Mouse (Mus musculus) olfactory bulb, adult 2 months (tissue): ENCODE results near the gene Ano3. TPM values are rescaled to one million over a fixed set of nuclear protein-coding genes. Genes with fewer than 3 reads are reported as not detected.
"Not testable (repeated sequence)": the region's sequence is repeated elsewhere in the genome, so short reads cannot be mapped to it uniquely, and the experiment has no call there.

Experiments
- H3K27ac ChIP-seq: fragments of 200-500 bp; 2 replicates; pipeline ENCODE4 v1.5.1; 2012; ENCODE audit warnings: low read depth, low read length; ENCODE audit not compliant: insufficient read depth
- H3K4me1 ChIP-seq: fragments of 200-500 bp; 2 replicates; pipeline ENCODE4 v1.6.1; 2012; ENCODE audit warnings: low read length; ENCODE audit not compliant: control insufficient read depth, insufficient read depth
- H3K4me3 ChIP-seq: fragments of 200-500 bp; 2 replicates; pipeline ENCODE4 v1.5.1; 2012; ENCODE audit warnings: mild to moderate bottlenecking, low read depth, low read length, moderate library complexity; ENCODE audit not compliant: insufficient read depth
- CTCF ChIP-seq: fragments of 200-500 bp; IDR thresholded peaks from 2 replicates; pipeline ENCODE4 v1.5.1; 2012; ENCODE audit warnings: low read depth, mild to moderate bottlenecking, low read length, moderate library complexity; ENCODE audit not compliant: insufficient read depth
- POLR2A ChIP-seq: fragments of 200-500 bp; IDR thresholded peaks from 2 replicates; pipeline ENCODE4 v1.6.1; 2012; ENCODE audit warnings: mild to moderate bottlenecking, low read depth, low read length, moderate library complexity; ENCODE audit not compliant: insufficient read depth
- WGBS: fragments of 180-500 bp; shearing (Covaris S2); methylation state at CpG from one replicate; pipeline ENCODE4 v1.1.7; 2018; 5-methylcytosine and 5-hydroxymethylcytosine counted together
- polyA plus RNA-seq: library from polyadenylated mRNA; stranded (reverse); fragments of >200 nt; gene quantifications from 2 replicates; pipeline ENCODE4 v1.2.4, GENCODE M21; 2012; ENCODE audit warnings: low replicate concordance; ENCODE audit not compliant: missing spikeins, insufficient read depth, insufficient read length

Gene Ano3
- 93.3 TPM in 1 of 2 replicates, not detected in the other for polyA plus RNA-seq

- H3K4me1 ChIP-seq = not testable (repeated sequence)
- peak within 1 kb of the TSS; percentile 76 for H3K27ac ChIP-seq
- peak within 1 kb of the TSS; percentile 54 for H3K4me3 ChIP-seq
These were observed at the start of gene Ano3 for GRCm38 (mm10) chr2:110950823-110951222. TSS of gene Ano3 (minus strand) at chr2:110950923.

GRCm38 (mm10) chr2:110990071-110990470 is 39.3 kb upstream of the Ano3 start:
- no peak for TF ChIP-seq CTCF
- TF ChIP-seq POLR2A = no peak
- Histone ChIP-seq H3K4me1 (no peaks in the 10 kb centered on the region), H3K4me3 (no peak overlapping the region), H3K27ac (no peak overlapping the region)
- WGBS = 45% methylated on average over 1 of the region's 1 CpGs

GRCm38 (mm10) chr2:110989539-110989938 is 38.8 kb upstream of the Ano3 start:
- no peaks in the 10 kb centered on the region for H3K4me1 ChIP-seq
- WGBS = 67% methylated on average over 4 of the region's 4 CpGs
- TF ChIP-seq POLR2A = no peak
- TF ChIP-seq CTCF = no peak
- H3K27ac ChIP-seq = no peak overlapping the region
- H3K4me3 ChIP-seq = no peak overlapping the region

GRCm38 (mm10) chr2:110985853-110986271 is 35.1 kb upstream of the Ano3 start:
- H3K4me1 ChIP-seq = no peaks in the 10 kb centered on the region
- TF ChIP-seq POLR2A (no peak), CTCF (no peak)
- no peak overlapping the region for H3K27ac ChIP-seq
- WGBS = 92% methylated on average over 2 of the region's 2 CpGs
- no peak overlapping the region for H3K4me3 ChIP-seq

- no peak for TF ChIP-seq POLR2A
- no peak for TF ChIP-seq CTCF
- Histone ChIP-seq H3K4me1 (no peaks in the 10 kb centered on the region), H3K27ac (no peak overlapping the region), H3K4me3 (no peak overlapping the region)
- WGBS = 24% methylated on average over 1 of the region's 1 CpGs
These were observed 31.0 kb upstream of the Ano3 start for GRCm38 (mm10) chr2:110981733-110982132.

- WGBS = 89% methylated on average over 2 of the region's 2 CpGs
- H3K27ac ChIP-seq = no peak overlapping the region
- H3K4me3 ChIP-seq = no peak overlapping the region
- no peak for TF ChIP-seq POLR2A
- TF ChIP-seq CTCF = no peak
- no peaks in the 10 kb centered on the region for H3K4me1 ChIP-seq
These were observed 28.9 kb upstream of the Ano3 start for GRCm38 (mm10) chr2:110979610-110980009.

GRCm38 (mm10) chr2:110976871-110977270 is 26.1 kb upstream of the Ano3 start:
- no peak overlapping the region for H3K27ac ChIP-seq

GRCm38 (mm10) chr2:110970158-110970557 is 19.4 kb upstream of the Ano3 start:
- TF ChIP-seq POLR2A (no peak), CTCF (no peak)
- WGBS = 92% methylated on average over 2 of the region's 2 CpGs
- H3K4me1 ChIP-seq = no peaks in the 10 kb centered on the region
- no peak overlapping the region for H3K27ac ChIP-seq
- no peak overlapping the region for H3K4me3 ChIP-seq

More at GRCm38 (mm10) chr2:110976871-110977270, 26.1 kb upstream of the Ano3 start:
- no peak for TF ChIP-seq CTCF
- TF ChIP-seq POLR2A = no peak
- 48% methylated on average over 2 of the region's 2 CpGs for WGBS
- no peak overlapping the region for H3K4me3 ChIP-seq
- no peaks in the 10 kb centered on the region for H3K4me1 ChIP-seq

GRCm38 (mm10) chr2:110965398-110965797 is 14.7 kb upstream of the Ano3 start:
- no peak for TF ChIP-seq POLR2A
- TF ChIP-seq CTCF = no peak
- H3K4me1 ChIP-seq = no peaks in the 10 kb centered on the region
- 78% methylated on average over 3 of the region's 3 CpGs for WGBS
- H3K27ac ChIP-seq = no peak overlapping the region
- no peak overlapping the region for H3K4me3 ChIP-seq

GRCm38 (mm10) chr2:110950432-110950803 is 305 bp downstream of the Ano3 start:
- H3K27ac ChIP-seq = peak overlapping the region; percentile 76
- TF ChIP-seq POLR2A = no peak
- 0 out of 2 replicates have a peak, but pooled peaks cover 3% of the 10 kb centered on the region for H3K4me1 ChIP-seq
- H3K4me3 ChIP-seq = peak overlapping the region; percentile 54
- 58% methylated on average over 3 of the region's 3 CpGs for WGBS
